Mouse (Mus musculus): ENCODE results near the gene 4931409K22Rik.

DNA sequence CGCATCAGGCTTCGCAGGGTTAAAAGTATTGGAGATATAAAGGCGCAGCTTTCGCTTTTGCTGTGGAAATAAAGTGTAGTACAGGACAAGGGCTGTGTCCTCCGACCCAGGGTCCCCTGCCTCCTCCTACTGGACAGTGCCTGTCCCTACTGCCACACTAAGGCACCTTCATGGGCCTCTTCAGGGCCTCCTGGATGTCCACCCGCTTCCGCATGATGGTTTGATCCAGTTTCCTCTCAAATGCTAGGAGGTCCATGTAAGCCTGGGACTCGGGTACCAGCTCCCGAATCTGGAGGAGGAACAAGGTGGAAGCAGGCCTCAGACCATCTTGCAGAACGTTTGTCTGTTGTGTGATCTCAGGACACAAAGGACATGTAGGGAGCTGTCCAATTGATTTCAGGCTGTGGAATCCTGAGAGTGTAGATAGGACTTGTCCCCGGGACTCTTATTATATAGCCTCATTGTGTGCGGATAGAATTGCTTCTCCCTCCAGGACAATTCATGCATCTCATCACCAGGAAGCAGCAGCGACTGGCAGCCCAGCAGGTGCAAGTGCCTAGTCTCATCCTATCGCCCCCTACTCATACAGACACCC, 39.3 kb upstream of the 4931409K22Rik start:
- TF ChIP-seq HCFC1 (IDR thresholded peaks at IDR 0.05; ENCODE audit: borderline replicate concordance, insufficient read depth, low read length) (no peak), ZNF384 (IDR thresholded peaks at IDR 0.05; ENCODE audit: low read depth, low read length) (no peak), MAFK (IDR thresholded peaks at IDR 0.05; ENCODE audit: insufficient read depth, low read depth, low read length) (no peak)
